26 mouse cellular contexts compared by ENCODE assay signal in genomic region chr1:164881891-164882290, GRCm38 (mm10). TPM values are rescaled to one million over a fixed set of nuclear protein-coding genes. Genes with fewer than 3 reads are reported as not detected.
A peak's percentile ranks its signal among the peaks of the same experiment; 100 is the strongest.
DNase-seq lines count a peak whose midpoint lies in the region; ATAC-seq and TF ChIP-seq lines count a peak whose summit lies in the region.
"Had no signal": no experiment of that assay in that cellular context is flagged by ENCODE, and none has a peak within 500 bp of the region (broad histone marks: within the 10 kb centered on the region; RNA-seq: fewer than 3 reads in every experiment).

No protein-coding gene starts in this region.

- H3K9me3 ChIP-seq in liver, postnatal 0 days (ENCODE audit: low read length), result no peaks in the 10 kb centered on the region
- no peaks in the 10 kb centered on the region for H3K9me3 ChIP-seq in liver, embryonic 12.5 days (replicated peaks)
- H3K9me3 ChIP-seq in kidney, embryonic 16.5 days (ENCODE audit: low read length), result no peaks in the 10 kb centered on the region
- no peaks in the 10 kb centered on the region for H3K9me3 ChIP-seq in forebrain, embryonic 12.5 days
- H3K9me3 ChIP-seq: embryonic facial prominence, embryonic 12.5 days; heart, embryonic 10.5 days; hindbrain, embryonic 12.5 days; intestine, embryonic 15.5 days had no signal

- WGBS in liver, postnatal 0 days (ENCODE audit: insufficient replicate concordance), result 57% methylated on average over 3 of the region's 3 CpGs
- 62% methylated on average over 3 of the region's 3 CpGs for WGBS in liver, embryonic 12.5 days (ENCODE audit: insufficient replicate concordance)
- 42% methylated on average over 3 of the region's 3 CpGs for WGBS in kidney, embryonic 16.5 days
- WGBS in forebrain, embryonic 12.5 days, result 81% methylated on average over 3 of the region's 3 CpGs

- ATAC-seq in liver, postnatal 0 days, result no peak
- ATAC-seq in liver, embryonic 12.5 days, result no peak
- ATAC-seq in activated CD4-positive, CD25-positive, alpha-beta regulatory T cell, adult 4 months, result peak; percentile 70
- ATAC-seq in kidney, embryonic 16.5 days (ENCODE audit: low FRiP score, low TSS enrichment), result no peak
- ATAC-seq in forebrain, embryonic 12.5 days (ENCODE audit: low FRiP score), result no peak
- ATAC-seq: hindbrain, embryonic 16.5 days; intestine, embryonic 15.5 days had no signal

- no peak overlapping the region for H3K4me2 ChIP-seq in liver, postnatal 0 days (ENCODE audit: low read depth, low read length)
- no peak overlapping the region for H3K4me2 ChIP-seq in liver, embryonic 12.5 days
- no peak overlapping the region for H3K4me2 ChIP-seq in kidney, embryonic 16.5 days (replicated peaks; ENCODE audit: low read depth, low read length)
- H3K4me2 ChIP-seq in forebrain, embryonic 12.5 days, result no peak overlapping the region
- H3K4me2 ChIP-seq: embryonic facial prominence, embryonic 12.5 days; hindbrain, embryonic 12.5 days; intestine, embryonic 15.5 days had no signal

- no peaks in the 10 kb centered on the region for H3K27me3 ChIP-seq in liver, postnatal 0 days (ENCODE audit: insufficient read depth, low read length)
- no peaks in the 10 kb centered on the region for H3K27me3 ChIP-seq in liver, embryonic 12.5 days (replicated peaks)
- no peaks in the 10 kb centered on the region for H3K27me3 ChIP-seq in kidney, embryonic 16.5 days (ENCODE audit: insufficient read depth, low read length)
- H3K27me3 ChIP-seq in forebrain, embryonic 12.5 days, result no peaks in the 10 kb centered on the region
- H3K27me3 ChIP-seq: embryonic facial prominence, embryonic 12.5 days; hindbrain, embryonic 12.5 days; intestine, embryonic 15.5 days had no signal

- no peaks in the 10 kb centered on the region for H3K36me3 ChIP-seq in liver, postnatal 0 days (replicated peaks; ENCODE audit: insufficient read depth, low read length)
- no peaks in the 10 kb centered on the region for H3K36me3 ChIP-seq in liver, embryonic 12.5 days
- no peaks in the 10 kb centered on the region for H3K36me3 ChIP-seq in kidney, embryonic 16.5 days (ENCODE audit: insufficient read depth, low read length)
- H3K36me3 ChIP-seq in forebrain, embryonic 12.5 days (replicated peaks), result no peaks in the 10 kb centered on the region
- H3K36me3 ChIP-seq: embryonic facial prominence, embryonic 12.5 days; heart, embryonic 10.5 days; hindbrain, embryonic 12.5 days; intestine, embryonic 15.5 days had no signal

- H3K9ac ChIP-seq in liver, postnatal 0 days (replicated peaks), result no peak overlapping the region
- H3K9ac ChIP-seq in liver, embryonic 12.5 days, result no peak overlapping the region
- no peak overlapping the region for H3K9ac ChIP-seq in kidney, embryonic 16.5 days (replicated peaks; ENCODE audit: low read length)
- no peak overlapping the region for H3K9ac ChIP-seq in forebrain, embryonic 12.5 days
- H3K9ac ChIP-seq: embryonic facial prominence, embryonic 12.5 days; hindbrain, embryonic 12.5 days; intestine, embryonic 15.5 days had no signal

- H3K4me3 ChIP-seq in liver, postnatal 0 days (ENCODE audit: low read depth, low read length), result no peak overlapping the region
- H3K4me3 ChIP-seq in liver, embryonic 12.5 days, result no peak overlapping the region
- no peak overlapping the region for H3K4me3 ChIP-seq in kidney, embryonic 16.5 days (ENCODE audit: low read length)
- no peak overlapping the region for H3K4me3 ChIP-seq in forebrain, embryonic 12.5 days (replicated peaks)
- H3K4me3 ChIP-seq: embryonic facial prominence, embryonic 12.5 days; heart, embryonic 10.5 days; hindbrain, embryonic 12.5 days; intestine, embryonic 15.5 days had no signal

- H3K27ac ChIP-seq in liver, postnatal 0 days (ENCODE audit: low read depth), result peak overlapping the region; percentile 36; the same call in 1 of the 2 replicates
- H3K27ac ChIP-seq in liver, embryonic 12.5 days, result no peak overlapping the region
- no peak overlapping the region for H3K27ac ChIP-seq in kidney, embryonic 16.5 days (ENCODE audit: low read length)
- H3K27ac ChIP-seq in forebrain, embryonic 12.5 days, result no peak overlapping the region
- H3K27ac ChIP-seq: embryonic facial prominence, embryonic 12.5 days; heart, embryonic 10.5 days; hindbrain, embryonic 12.5 days; intestine, embryonic 15.5 days had no signal

- no peak for TF ChIP-seq EP300 in liver, postnatal 0 days (IDR thresholded peaks at IDR 0.05; ENCODE audit: low read depth)

- no peaks in the 10 kb centered on the region for H3K4me1 ChIP-seq in liver, postnatal 0 days (ENCODE audit: insufficient read depth)
- H3K4me1 ChIP-seq in liver, embryonic 12.5 days, result no peaks in the 10 kb centered on the region
- no peaks in the 10 kb centered on the region for H3K4me1 ChIP-seq in kidney, embryonic 16.5 days (ENCODE audit: insufficient read depth, low read length)
- H3K4me1 ChIP-seq in forebrain, embryonic 12.5 days, result no peaks in the 10 kb centered on the region
- H3K4me1 ChIP-seq: embryonic facial prominence, embryonic 12.5 days; heart, embryonic 10.5 days; hindbrain, embryonic 12.5 days; intestine, embryonic 15.5 days had no signal

- TF ChIP-seq CTCF in liver, postnatal 0 days (IDR thresholded peaks at IDR 0.05; ENCODE audit: low read depth), result no peak

- no peak for DNase-seq in liver, postnatal 0 days
- peak; percentile 63 for DNase-seq in CD4-positive, CD25-positive, alpha-beta regulatory T cell, adult 2 months (ENCODE audit: low read depth, low spot score)
- peak; percentile 63 for DNase-seq in naive thymus-derived CD4-positive, alpha-beta T cell, adult 2 months (ENCODE audit: low read depth)
- DNase-seq: adrenal gland, adult 8-10 months; adrenal gland, postnatal 36 days; cerebellum, adult 11 months; cerebellum, adult 8-10 months; cerebellum, postnatal 14 days; embryo, embryonic 11 days; gastrocnemius, postnatal 10 days; heart, adult 18-20 months; heart, postnatal 10 days; heart, postnatal 4 days had no signal

RNA-seq across cellular contexts. Expression of gene Xcl1, which starts 53.4 kb away (rescaled TPM):
- polyA plus RNA-seq in liver, postnatal 0 days (2015; fragmentation: Nextera tagmentation; extraction: Ambion mirVana), result 0.67 and 0.83 TPM in 2 replicates
- not detected in 2 replicates for polyA plus RNA-seq in liver, embryonic 12.5 days (2016; fragmentation: Nextera tagmentation; extraction: Ambion mirVana)
- 10 to 100 TPM in 1 of 2 experiments, 1 to 10 TPM in 1; 4.3 to 14.9 TPM for polyA plus RNA-seq in activated CD4-positive, CD25-positive, alpha-beta regulatory T cell, adult 4 months (2017; shearing (Covaris generic))
- polyA plus RNA-seq in kidney, embryonic 16.5 days (2015; fragmentation: Nextera tagmentation; extraction: Ambion mirVana), result not detected in 2 replicates
- not detected in 2 replicates for polyA plus RNA-seq in forebrain, embryonic 12.5 days (2016; fragmentation: Nextera tagmentation; extraction: Ambion mirVana)
- polyA plus RNA-seq: brain, embryonic 14.5 days; C2C12; embryonic facial prominence, embryonic 12.5 days; forebrain, embryonic 11.5 days; heart, embryonic 10.5 days; heart, embryonic 14.5 days; hindbrain, embryonic 12.5 days; hindbrain, embryonic 16.5 days; intestine, embryonic 15.5 days had no signal
